Mouse (Mus musculus) E14TG2a.4 (cell line): ENCODE measurements around the gene Cenpp.

Source experiments
- CTCF ChIP-seq: conservative IDR thresholded peaks from 2 replicates; pipeline ENCODE4 v1.5.1; 2014; ENCODE audit warnings: low read length
- NANOG ChIP-seq: IDR thresholded peaks from 2 replicates; pipeline ENCODE4 v1.6.1; 2014; ENCODE audit warnings: borderline replicate concordance, low read length, mixed read lengths
- POU5F1 ChIP-seq: IDR thresholded peaks from 2 replicates; pipeline ENCODE4 v1.6.1; 2014; ENCODE audit warnings: low read length, borderline replicate concordance

DNA sequence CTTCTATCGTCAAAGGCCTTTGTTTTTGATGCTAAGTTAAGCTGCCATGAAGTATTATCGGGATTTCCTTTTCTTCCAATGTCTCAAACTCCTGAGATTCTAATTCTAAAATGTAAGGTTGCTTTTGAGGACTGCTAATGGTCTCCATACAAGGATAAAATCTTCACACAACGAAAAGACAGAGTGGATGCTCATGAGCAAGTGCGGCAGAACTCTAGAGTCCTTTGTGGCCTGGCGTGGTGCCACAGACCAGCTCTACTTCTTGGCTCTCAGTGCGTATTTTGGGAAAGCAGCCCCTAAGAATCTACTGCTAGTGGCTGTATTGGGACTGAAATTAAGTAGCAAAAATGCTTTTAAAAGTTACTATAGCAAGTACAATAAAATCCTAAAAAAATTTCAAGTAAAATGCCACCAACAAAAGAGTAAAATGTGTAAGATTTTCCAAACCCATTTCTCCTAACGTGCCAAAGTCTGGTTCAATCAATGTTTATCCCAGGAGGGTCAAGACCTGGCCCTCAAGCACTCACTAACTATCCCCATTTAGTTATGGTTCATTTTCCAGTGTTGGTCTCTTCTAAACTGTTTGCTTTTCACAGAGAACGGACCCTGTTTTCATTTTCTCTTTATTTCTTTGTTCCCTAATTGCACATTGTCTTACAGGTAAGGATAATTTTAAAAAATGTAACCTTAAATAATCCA lies 68.1 kb downstream of the Cenpp start:
- TF ChIP-seq CTCF (no peak), NANOG (no peak), POU5F1 (no peak)
